Mouse (Mus musculus) kidney, adult 8-10 months (tissue): ENCODE measurements around the gene Tor1aip1.
"Not testable (repeated sequence)": the region's sequence is repeated elsewhere in the genome, so short reads cannot be mapped to it uniquely, and the experiment has no call there.

Source experiments
- DNase-seq, 2 experiments: peaks; one replicate each; pipeline ENCODE4 v3.0.0; 2022

Gene Tor1aip1

DNA sequence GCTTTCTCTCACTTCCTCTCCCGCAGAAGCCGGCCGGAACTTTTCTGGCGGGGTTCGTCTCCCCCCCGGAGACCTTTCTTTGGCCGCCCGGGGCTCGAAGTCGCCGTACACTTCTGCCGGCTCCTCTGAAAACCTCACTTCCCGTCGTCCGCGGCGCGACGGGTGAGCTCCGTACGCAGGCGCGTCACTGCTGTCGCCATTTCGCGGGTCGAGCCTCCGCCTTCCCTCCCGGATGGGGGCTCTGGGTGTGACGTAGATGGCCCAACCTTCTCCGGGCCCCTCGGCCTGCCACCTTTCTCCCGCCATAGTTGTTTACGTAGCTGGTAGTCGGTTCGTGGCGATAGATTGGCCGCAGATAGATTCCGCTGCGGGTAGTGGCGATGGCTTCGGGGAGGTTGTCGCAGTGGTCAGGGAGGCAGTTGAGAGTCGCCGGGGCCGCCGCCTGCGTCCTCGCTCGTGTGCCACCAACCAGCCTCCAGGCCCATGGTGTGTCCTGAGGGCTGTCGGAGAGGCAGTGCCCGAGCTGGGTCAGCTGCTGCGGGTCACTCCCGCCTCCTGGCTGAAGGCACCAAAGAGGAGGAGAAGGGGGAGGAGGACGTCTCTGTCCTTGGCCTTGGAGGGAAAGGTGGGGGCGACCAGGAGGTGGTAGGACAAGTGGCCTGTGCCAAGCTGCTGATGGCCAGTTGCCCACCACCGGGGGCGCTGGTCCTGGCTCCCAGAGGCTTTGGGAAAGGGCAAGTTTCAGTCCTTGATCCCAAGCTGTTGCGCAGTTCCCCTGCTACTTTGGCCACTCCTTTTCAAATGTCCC lies at the start of gene Tor1aip1:
Gene Tor1aip1 (minus strand): TSS at position 551 of the 808 bp plus-strand sequence.
- DNase-seq, result peak; percentile 99

DNA sequence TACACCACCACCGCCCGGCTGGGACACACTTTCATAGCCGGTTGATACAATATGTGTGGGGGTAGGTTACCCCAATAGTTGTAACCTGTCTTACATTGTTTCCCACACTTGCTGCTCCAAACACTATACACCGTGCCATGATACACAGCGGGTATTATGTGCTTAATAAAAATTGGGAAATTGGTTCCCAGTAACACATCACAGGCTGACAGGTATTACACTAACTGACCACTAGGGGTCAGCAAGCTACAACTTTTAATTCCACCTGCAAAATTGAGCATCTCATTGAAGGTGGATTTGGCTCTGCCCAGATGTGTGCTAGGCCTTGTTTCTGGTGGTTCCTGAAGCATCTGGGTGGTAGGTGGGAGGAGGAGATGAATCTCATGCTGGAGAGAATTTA lies 49.5 kb upstream of the Tor1aip1 start:
- peak in 1 of 2 experiments; percentile 22 for DNase-seq

DNA sequence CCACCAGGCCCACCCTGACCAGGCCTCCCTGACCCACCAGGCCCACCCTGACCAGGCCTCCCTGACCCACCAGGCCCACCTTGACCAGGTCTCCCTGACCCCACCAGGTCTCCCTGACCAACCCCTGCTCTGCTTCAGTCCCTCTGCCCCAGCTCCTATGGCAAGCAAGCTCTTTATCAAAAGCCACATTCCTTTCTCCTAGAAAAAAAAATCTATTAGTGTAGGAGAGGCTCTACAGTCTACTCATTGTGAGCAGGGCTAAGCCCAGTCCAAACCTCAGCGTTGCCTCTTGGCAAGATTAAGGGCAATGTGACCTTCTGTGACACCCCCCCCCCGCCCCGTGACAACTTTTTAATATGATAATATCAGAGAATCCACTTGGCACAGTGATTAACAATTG lies 48.3 kb upstream of the Tor1aip1 start:
- DNase-seq, result no peak

DNA sequence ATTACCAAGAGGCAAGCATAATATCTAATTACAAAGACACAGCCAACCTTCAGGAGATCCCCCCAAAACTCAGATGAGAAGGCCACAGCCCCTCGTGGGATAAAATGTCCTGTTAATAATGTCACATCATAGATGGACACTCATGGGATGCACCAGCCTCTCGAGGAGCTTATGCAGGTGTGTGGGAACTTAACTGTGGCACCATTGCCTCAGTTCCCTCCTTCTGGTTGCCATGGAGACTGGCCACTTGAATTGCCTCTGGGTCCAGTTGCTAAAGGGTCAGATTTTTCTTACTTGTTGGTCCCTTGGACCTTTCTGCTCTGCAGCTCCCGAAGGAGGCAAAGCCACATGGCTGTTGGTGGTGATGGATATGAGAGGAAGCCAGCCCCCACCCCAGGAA lies 41.4 kb upstream of the Tor1aip1 start:
- DNase-seq, result no peak

DNA sequence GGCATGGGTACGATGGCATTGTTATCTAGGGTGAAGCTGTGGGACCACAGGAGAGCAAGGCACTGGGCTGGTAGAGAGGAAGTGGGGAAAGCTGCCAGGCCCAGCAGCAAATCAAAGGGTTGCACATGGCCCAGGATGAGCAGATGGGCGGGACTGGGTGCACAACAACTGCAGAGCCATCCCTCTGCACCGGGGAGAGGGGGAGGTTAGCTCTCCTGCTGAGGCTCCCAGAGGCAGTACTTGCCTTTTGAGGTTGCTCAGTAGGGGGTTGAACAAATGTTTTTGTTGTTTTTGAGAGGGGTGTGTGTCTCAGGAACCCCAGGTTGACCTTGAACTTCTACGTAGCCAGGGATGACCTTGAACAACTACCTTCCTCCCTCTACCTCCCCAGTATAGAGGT lies 40.2 kb upstream of the Tor1aip1 start:
- DNase-seq, result no peak

DNA sequence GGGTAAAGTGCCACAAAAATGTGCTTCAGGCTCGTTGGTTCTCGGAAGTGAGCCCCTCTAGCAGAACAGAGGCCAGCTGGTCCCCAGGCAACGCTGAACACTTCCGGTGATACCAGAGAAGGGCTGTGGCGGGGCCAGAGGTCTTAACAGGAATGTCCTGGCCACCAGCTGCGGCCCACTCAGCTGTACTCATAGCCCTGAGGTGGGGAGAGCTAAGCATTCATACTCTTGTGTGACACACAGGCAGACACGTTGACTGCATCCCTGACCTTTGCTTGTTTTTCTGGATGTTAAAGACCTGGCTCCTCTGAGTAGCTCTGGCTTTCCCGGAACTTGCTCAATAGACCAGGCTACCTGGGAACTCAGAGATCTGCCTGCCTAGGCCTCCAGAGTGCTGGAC lies 38.3 kb upstream of the Tor1aip1 start:
- peak in 1 of 2 experiments; percentile 17 for DNase-seq

DNA sequence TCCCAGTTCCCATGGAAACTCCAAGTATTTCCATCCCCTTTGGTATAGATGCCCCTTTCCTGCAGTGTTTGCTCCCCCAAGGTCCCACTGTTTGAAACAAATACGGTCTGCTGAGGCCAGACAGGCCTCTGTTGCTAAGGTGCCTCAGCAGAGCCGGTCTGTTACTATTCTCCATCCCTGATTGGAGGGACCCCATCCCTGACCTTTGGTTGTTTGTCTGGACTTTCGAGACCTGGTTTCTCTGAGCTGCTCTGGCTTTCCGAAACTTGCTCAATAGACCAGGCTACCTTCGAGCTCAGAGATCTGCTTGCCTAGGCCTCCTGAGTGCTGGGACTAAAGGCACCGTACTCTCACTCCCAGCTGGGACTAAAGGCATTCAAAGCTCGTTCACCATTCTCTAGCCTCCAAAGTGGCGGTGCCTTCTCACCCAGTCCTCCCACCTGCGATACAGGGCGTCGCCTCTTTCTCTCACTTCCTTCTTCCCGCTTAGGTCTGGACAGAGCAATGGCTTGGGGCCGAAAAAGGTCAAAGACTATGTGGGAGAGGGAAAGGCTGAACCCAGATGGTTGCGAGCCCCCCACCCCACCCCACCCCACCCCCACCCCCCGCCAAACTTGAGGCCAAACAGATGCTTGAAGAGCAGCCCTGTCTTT lies 37.0 kb upstream of the Tor1aip1 start:
- no peak for DNase-seq

DNA sequence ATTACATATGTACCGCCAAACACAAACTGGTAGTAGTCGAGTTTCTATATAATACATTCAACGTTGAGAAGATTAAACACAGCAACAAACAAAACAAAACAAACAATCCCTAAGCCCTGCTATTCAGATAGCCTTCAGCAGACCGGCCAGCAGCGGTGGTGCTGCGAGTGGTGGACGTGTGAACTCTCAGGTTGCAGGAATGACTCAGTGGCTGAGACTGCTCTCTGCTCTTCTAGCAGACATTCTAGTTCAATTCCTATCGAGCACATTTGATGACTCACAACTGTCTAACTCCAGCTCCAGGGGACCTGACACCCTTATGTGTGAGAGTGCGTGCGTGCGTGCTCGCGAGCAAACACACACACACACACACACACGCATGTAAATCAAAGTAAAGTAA lies 33.8 kb upstream of the Tor1aip1 start:
- no peak for DNase-seq

DNA sequence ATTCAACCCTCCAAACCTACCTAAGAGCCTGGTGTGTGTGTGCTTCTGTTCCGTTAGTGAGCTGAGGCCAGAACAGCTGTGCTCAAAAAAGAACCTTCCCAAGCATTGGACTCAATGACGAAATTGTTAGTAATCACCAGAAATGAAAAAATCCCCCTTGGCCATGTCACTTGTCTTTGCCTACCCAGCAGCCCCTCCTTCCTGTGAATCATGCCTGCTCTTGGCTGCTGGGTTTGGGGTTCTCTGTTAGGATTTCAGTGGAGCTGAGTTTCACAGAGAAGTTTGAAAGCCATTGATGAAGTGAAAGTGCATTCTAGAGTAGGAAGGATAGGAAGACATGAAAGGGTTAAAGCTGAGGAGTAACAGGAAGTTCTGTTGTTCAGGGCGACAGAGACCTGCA lies 29.9 kb upstream of the Tor1aip1 start:
- no peak for DNase-seq

DNA sequence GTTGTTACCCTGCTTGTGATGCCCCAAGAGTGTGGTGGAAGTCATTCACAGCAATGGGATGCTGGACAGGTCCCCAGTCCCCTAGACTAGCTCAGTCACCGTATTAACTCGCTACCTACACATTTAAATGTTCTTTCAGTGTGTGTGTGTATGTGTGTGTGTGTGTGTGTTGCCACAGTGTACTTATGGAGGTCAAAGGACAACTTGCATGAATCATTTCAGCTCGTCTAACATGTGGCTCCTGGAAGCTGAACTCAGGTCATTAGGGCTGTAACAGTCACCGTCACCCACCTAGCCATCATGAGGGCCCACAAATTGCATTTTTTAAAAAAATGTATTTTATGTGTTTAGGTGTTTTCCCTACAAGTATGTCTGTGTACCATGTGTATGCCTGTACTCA lies 25.9 kb upstream of the Tor1aip1 start:
- DNase-seq, result no peak

DNA sequence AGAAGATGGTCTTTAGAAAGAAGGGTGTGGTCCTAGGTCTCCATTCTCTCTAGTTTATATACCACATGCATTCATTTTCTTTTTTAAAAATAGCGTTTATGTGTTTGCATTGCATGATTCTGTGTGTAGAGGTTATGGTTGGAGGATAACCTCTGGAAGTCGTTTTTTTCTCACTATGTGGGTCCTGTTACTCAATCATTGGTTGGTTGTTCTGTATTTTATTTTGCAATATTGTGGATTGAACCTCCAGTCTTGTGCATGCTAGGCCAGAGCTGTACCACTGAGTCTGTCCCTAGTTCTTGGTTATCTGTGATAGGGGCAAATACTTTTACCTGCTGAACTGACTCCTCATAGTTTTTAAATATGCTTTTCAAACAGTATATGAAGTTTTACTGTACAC lies 21.9 kb upstream of the Tor1aip1 start:
- no peak for DNase-seq

DNA sequence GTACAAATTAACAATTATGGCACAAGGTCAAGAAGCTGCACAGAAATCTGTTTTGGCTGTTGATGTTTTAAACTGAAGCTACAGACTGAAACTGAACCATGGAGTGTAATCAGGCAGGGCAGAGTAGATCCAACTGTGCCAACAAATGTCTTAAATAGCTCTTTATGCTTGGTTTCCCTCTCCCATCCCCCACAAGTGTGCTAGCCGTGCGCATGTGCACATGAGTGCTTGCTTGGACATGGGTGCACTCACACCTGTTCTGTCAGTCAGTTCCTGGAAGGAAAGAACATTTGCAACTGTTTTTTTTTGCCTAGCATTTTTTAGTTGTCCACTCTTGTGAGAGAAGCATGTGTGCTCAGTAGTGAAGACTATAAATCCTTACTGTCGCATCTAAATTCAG lies 10.4 kb upstream of the Tor1aip1 start:
- DNase-seq, result peak; percentile 47 to 71

DNA sequence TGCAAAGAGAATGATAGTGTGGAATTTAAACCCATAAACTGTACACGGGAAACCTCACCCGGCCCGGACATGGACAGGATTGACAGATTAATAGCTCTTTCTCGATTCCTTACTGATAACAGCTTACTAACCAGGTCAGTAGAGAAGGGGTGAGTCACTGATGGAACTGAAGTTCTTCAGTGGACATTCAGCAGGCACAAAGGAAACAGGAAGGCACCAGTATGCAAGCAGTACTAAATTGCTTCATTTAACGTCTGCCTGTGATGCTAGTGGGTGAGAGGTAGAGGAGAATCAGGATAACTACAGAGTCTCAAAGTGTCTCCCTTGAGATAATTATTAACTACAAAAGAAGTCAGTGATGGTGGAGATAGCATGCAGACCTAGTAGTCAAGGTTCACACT lies 7.9 kb upstream of the Tor1aip1 start:
- peak in 1 of 2 experiments; percentile 44 for DNase-seq

DNA sequence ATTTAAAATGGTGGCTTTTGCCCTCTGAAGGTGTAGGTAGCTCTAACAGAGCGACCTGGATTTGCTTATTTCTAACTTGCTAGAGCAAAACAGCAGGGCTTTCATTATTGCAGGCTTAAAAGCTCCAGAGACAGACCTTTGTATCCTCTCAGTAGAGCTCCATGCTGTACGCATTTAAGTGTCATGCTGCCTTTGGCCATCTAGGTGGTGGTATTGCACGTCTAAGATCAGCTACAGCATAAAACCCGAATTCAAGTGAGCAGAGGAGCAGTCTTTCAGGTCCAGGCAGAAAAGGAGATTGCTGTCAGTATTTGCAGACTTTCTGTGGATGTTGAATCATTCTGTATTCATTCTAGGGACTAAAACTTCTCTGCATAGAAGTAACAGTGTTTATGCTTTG lies 6.7 kb upstream of the Tor1aip1 start:
- peak; percentile 69 to 75 for DNase-seq

DNA sequence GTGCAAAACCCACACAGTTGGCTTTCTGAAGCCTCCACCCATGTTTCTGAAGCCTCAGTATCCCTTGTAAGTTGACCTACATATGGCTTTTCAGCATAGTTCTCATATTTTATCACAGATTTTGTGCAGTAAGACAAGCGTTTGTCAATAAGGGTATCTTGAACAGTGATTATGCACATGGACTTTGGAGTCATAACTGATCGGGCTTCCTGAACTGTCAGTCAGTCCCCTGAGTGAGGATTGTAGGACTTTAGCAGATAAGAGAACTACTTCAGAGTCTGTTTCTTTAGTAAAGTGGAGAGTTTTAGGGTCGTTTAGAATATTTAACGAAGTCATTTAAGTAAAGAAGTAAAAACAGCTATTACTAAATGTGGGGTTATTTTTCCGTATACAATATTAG lies 6.2 kb upstream of the Tor1aip1 start:
- DNase-seq, result no peak

DNA sequence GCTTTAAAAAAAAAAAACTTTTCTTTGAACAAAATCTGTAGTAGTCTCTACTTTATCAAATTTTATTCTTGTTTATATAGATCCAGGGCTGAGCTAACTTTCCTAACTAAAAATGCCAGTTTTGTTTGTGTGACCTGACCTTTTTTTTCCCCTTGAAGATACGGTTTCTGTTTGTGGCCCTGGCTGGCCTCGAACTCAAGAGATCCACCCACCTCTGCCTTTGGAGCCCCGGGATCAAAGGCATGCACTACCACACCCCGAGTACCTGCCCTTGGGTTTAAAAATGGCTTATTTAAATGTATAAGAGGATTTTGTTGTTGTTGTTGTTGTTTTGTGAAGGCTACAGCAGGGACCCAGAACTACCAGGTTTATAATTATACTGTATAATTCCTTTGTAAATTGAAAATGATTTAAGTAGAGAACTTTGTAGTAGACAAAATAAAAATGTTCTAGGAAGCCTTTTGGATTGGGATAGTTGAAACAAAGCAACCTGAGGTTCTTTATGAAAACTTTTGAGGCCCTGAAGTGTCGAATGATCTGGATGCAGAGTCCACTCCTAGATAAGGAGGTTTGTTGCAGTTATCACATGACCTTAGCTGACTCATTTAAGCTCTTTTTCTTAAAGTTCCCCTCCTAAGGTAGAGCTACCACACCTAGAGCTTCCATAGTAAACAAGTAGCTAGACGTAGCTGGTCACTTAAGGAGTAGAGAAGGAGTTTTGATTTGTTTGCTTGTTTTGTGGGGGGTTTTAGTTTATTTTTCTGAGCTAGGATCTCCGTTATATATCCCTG lies 5.4 kb upstream of the Tor1aip1 start:
- no peak for DNase-seq

DNA sequence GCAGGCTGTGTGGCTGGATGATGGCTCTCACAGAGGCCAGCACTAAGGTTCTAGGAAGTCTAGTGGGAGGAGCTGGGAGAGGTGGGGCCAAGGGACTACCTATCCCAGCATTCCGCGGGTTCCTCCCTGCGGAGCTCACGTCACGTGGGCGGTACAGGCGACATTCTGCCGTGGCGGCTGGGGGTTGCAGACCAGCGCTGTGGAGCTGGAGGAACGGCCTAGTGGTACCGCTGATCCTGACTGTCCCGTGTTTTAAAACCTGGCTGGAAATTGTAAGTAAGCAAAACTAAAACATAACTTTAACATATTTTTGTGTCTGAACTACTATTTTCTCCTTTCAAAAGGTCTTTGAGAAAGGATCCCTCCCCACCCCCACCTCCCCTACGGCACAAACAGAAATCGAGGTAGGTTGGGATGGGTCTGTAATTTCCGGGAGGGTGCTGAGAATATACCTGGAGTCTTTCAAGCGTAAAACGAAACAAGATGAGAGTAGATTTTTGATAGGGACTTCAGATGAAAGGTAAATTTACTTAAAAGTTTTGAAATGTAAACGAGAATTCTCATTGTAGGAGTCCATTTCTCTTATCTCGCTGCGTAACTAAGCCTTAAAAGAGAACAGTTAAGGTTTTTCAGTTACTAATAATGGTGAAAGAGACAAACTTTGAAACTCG lies 4.6 kb upstream of the Tor1aip1 start:
- peak; percentile 93 to 95 for DNase-seq

DNA sequence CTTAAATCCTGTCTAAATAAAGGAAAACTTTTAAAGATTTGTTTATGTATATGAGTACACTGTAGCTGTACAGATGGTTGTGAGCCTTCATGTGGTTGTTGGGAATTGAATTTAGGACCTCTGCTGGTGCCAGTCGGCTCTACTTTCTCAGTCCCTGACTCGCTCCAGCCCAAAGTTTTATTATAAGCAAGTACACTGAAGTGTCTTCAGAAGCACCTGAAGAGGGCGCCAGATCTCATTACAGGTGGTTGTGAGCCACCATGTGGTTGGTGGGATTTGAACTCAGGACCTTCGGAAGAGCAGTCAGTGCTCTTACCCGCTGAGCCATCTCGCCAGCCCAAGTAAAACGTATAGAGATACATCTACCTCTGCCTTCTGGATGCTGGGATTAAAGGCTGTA lies 3.7 kb upstream of the Tor1aip1 start:
- DNase-seq, result not testable (repeated sequence)

DNA sequence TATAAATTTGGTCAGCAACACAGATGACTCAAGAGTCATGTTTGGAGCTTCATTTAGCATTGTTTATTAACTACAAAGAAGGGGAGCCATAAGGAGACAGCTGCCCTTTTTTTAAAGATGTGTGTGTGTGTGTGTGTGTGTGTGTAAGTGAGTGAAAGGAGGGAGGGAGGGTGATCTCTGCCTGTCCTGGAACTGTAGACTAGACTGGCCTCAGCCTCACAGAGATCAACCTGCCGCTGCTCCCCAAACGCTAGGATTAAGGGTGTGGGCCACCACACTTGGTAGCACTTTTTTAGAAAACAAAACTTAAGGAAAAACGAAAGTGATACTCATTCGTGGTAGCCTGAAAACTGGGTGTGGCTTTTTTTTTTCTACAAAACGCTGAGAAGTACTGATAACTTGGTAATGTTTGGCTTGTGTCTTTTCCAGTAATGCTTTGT lies 884 bp upstream of the Tor1aip1 start:
- DNase-seq, result peak; percentile 41 to 48

DNA sequence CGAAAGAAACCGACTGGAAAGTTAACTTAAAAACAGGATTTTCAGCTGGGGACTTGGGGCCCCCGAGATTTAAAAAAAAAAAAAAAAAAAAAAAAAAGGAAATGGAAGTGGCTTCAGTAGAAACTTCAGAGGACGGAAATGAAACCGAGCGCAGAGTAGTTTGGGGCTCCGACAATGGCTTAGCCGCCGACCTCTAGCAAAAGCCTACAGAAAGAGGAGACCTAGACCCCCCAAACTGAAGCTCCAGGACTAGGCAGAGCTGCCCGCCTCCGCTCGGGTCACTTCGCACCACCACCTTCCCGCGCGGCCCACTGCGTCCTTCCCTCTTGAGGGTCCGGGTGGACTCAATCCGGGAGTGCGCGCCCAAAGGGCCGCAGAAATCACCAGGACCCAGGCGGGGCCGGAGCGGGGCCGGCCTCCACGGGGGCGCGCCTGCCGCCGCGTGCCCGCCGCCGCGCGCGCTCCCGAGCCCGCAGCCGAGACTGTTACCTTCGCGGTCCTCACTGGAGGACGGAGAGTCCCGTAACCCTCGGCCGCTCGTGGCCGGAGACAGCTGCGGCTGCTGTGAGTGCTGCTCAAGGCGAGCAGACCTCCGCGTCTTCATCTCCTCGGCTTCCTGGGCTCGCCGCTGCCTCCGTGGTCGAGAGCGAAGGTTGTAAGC lies 881 bp downstream of the Tor1aip1 start, which contains the start of gene Tor1aip2:
Gene Tor1aip2 (plus strand): TSS at position 135 of the 661 bp plus-strand sequence.
- no peak for DNase-seq

DNA sequence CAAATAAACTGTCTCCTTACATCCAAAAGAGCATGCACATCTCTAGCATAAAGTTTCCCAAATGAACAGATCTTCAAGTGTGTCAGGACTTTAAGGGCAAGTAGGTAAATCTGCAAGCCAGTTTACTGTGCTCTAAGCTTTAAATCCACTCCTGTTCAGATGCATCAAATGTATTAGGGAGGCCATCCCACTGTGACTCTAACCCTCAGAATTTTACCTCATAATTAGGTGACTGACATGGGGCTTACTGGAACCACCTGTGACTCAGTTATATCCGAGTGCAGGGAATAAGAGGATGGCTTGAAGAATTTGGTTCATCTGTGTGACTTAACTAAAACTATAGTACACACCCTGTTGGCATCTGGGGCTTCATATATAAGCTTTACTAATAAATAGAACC lies 1.6 kb downstream of the Tor1aip1 start:
- no peak for DNase-seq

DNA sequence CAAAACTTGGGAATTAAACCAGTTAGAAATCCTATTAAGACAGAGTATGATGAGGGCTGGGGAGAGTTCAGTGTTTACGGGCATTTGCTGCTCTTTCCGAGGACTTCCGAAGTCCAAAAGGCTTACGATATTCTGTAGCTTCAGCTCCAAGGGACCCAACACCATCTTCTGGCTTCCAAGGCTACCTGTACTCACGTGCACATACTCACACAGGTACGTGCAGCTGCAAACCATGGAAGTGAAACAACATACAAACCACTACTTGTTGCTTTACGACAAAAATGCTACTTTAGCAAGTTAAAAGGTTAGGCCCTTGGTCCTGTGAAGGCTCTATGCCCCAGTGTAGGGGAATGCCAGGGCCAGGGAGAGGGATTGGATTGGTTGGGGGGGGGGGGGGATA lies 2.4 kb downstream of the Tor1aip1 start:
- no peak for DNase-seq
